Mouse (Mus musculus) left cerebral cortex, postnatal 14 days (tissue): Measurements from ENCODE around the gene Ap3b1. TPM values are rescaled to one million over a fixed set of nuclear protein-coding genes. Genes with fewer than 3 reads are reported as not detected.

Experiments
- microRNA-seq, 2 experiments: library from miRNA; unstranded; fragments of <30 nt; microRNA quantifications; one replicate each; pipeline ENCODE4 v1.2.0; 2022
- total RNA-seq, 2 experiments: library from RNA; stranded (reverse); gene quantifications; 2 replicates each; pipeline ENCODE4 v1.2.3; 2021

Gene Ap3b1
- total RNA-seq, 2 experiments from 2014 or later: 42.5 to 42.8 TPM

Small RNAs within 50 kb of the gene (microRNA-seq; reads per million reads assigned to microRNA genes)
- gene Gm25109: 0 reads per million in 2 experiments

Other genes starting within 250 kb of the Ap3b1 start
- gene Scamp1, start 73.1 kb upstream of the Ap3b1 start, total RNA-seq: 100 to 1,000 TPM; 162 to 187 TPM